Mouse (Mus musculus) CD8-positive naive resting alpha-beta T cell, adult 2 months (primary cell): ENCODE measurements around the gene Gm5269.

ENCODE experiments used
- DNase-seq, 2 experiments: peaks; one replicate each; pipeline ENCODE4 v3.0.0; 2022; ENCODE audit warnings: low read depth in 2 of 2, low spot score in 2 of 2

Gm5269 gene

DNA sequence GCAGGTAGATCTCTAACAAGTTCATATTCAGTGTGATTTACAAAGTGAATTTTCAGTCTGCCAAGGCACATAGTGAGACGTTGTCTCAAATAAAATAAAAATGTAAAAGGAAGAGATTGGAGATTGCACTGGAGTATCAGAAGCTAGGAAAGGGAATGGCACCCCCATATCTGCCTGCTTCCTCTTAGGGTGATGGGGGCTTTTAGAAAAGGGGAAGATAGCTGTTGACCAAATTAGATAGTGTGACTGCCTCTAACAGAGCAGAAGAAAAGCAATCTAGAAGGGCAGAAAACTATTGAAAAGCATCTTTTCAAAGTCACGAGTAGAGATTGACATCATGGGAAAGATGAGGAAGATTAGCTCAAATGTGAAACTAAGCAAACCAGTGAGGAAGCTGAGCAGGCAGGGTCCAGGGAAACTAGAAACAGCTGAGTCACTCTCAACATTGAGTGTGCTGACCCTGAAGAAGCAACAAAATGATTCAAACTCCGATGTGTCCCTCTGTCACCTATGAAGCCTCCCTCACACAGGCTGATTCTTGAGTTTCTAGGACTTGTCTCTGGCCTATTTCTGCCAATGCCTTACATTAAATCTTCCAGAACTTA is 8.7 kb downstream of the Gm5269 start:
- no peak for DNase-seq

DNA sequence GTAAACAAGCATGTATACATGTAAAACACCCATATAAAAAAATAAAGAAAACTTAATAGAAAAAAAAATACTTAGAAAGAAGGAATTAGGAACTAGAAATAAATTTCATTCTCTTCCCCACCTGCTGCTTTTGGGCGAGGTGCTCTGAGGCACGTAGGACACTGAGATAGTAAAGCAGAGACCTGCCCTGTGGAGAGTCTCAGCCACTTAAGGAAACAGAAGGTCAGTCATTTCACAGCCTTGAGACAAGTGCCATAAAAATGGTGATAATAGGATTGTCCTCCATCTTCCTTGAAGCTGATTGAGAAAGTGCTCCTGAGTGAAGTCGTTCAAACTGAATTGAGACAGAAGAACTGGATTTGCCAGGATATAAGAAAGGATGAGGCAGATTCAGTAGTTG is 12.6 kb downstream of the Gm5269 start:
- no peak for DNase-seq

GRCm38 (mm10) chr1:45876450-45877198 is 13.4 kb downstream of the Gm5269 start:
- DNase-seq, result no peak

GRCm38 (mm10) chr1:45875640-45876039 is 14.4 kb downstream of the Gm5269 start:
- DNase-seq, result no peak

GRCm38 (mm10) chr1:45873250-45873649 is 16.8 kb downstream of the Gm5269 start:
- no peak for DNase-seq

- no peak for DNase-seq
These were observed 21.5 kb downstream of the Gm5269 start for GRCm38 (mm10) chr1:45868479-45869137.

DNA sequence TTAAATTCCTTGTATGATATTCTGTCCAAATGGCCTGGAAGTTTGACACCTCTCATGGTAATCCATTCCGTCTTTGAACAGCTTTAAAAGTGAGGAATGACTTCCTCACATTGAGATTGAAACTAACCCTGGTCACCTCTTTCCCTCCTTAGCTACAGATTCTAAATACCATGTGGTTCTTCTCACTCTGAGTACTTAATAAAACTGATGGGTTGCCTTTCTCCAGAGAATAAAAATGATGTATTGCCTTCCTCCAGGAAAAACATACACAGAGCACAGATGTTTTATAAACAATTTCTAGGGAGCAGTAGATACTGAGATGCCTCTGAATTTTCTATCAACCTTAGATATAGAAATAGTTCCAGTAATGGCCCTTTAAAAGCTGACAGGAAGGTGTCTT is 22.0 kb downstream of the Gm5269 start:
- DNase-seq, result no peak

- no peak for DNase-seq
These were observed 23.6 kb downstream of the Gm5269 start for GRCm38 (mm10) chr1:45866288-45867018.

- DNase-seq, result no peak
These were observed 24.3 kb downstream of the Gm5269 start for GRCm38 (mm10) chr1:45865727-45866126.

- DNase-seq, result no peak
These were observed 24.8 kb downstream of the Gm5269 start for GRCm38 (mm10) chr1:45865316-45865715.

DNA sequence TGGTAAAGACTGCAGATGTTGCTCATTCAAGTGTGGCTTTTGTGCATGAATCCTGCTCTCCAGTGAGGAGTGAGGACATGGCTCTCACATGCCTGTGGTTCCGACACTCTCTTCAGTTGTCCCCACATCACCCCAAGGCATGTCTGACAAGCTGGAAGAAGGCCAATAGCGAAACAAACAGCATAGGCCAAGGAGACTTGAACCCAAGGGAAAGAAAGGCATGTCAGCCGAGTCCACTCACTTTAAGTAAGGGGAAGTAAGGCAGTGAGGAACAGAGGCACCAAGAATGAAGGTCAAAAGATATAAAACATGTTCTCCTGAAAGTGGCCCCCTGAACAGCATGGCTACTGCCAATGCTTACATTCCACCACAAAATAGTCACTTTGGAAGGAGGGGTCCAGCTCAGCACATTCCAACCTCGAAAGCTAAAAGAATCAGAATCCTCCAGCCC is 25.5 kb downstream of the Gm5269 start:
- DNase-seq, result no peak

DNA sequence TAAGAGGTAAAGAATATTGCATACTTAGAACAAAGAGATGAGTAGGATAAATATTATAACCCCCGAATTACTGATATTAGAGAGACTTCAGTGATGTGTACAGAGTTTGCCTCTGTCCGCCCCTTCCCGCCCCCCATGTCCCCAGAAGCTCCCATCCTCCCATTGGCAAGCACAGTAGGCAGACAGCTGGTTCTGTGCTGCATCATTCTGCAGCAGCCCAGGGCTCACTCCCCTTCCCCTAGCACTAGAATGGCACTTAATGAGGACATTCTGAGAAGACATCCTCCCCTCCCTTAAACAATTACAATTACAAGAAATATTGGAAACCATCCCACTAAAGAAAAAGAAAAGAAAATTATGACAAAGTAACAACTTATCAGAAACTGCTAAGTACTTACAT is 26.4 kb downstream of the Gm5269 start:
- DNase-seq, result no peak

GRCm38 (mm10) chr1:45861162-45861561 is 28.9 kb downstream of the Gm5269 start:
- no peak for DNase-seq

DNA sequence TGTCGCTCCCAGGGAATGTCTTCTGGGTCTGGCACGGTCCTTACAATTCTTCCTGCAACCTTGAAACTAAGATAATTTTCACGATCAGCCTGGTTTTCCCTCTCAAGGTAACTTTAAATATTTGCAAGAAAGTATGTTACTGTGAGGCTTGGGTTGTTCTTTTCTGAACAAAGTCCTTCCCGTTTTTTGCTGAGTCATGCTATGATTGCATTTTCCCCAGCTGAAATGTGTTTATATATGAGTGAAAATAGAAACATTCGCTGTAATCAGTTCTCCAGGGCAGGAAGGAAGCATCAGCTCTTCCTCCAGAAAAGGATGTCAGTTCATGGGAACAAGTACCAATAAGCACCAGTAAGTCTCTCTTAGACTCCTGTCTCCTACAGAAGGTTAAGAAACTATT is 29.7 kb downstream of the Gm5269 start:
- DNase-seq, result no peak

DNA sequence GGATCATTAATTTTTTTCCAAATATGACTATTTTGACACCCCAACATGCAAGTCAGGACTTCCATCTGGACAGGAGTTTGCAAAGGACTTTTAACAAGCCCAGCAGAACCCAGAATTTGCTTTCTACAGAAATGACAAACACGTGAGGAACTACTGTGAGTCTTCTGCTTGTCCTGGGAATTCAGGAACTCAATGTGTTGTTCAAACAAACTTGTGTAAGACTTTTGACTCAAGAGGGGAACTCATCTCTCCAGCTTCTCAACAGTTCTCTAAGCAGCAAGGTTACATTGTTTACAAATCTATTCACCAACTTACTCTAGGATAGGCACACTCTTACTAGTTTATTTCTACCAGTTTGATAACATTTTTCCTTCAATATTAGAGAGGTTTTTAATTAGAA is 32.0 kb downstream of the Gm5269 start:
- DNase-seq, result no peak

DNA sequence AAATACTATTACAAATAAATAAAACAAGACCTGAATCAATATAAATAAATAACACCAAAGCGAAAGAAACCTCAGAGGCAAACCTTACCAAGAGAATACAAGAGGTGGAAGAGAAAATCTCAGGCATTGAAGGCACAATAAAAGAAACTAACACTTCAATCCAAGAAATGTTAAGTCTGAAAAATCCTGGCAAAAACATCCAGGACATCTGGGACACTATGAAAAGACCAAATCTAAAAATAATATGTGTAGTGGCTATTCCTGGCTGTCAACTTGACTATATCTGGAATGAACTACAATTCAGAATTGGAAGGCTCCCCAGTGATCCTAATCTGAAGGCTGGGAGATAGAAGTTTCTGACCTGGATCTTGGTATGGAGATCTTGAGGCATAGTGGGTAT is 44.6 kb downstream of the Gm5269 start:
- no peak for DNase-seq
